Mouse (Mus musculus): ENCODE data around the gene Izumo2. TPM values are rescaled to one million over a fixed set of nuclear protein-coding genes. Genes with fewer than 3 reads are reported as not detected.
"Not testable (repeated sequence)": the region's sequence is repeated elsewhere in the genome, so short reads cannot be mapped to it uniquely, and the experiment has no call there.

Gene Izumo2
- polyA plus RNA-seq, 1 experiment from 2014 or later: not detected

DNA sequence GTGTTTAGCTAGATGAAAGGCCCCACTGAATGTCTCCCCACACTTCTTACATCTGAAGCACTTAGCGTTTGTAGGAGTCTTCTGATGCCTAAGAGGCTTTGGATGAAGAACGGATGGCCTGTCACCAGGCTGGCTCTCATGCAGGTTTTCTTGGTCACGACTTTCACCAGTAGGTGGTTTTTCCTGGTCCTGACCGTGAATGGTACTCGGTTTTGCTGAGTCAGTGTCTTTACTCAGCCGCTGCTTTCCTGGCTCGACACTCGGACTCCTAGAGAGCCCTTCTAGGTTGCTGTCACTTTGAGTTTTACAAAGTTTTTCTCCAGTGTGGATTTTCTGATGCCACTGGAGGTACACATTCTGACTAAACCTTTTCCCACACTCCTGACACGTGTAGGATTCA is 25.2 kb downstream of the Izumo2 start:
- no peaks in the 10 kb centered on the region for H3K9me3 ChIP-seq
- H3K4me3 ChIP-seq: no peak overlapping the region
- H3K36me3 ChIP-seq: peaks cover 17% of the 10 kb centered on the region
- no peaks in the 10 kb centered on the region for H3K27me3 ChIP-seq
- ATAC-seq (ENCODE audit: low FRiP score, low read depth): no peak
- no peaks in the 10 kb centered on the region for H3K4me1 ChIP-seq
- no peak overlapping the region for H3K4me2 ChIP-seq (replicated peaks)
- 90% methylated on average over 9 of the region's 9 CpGs for WGBS
- H3K9ac ChIP-seq (replicated peaks): no peak overlapping the region
- H3K27ac ChIP-seq (replicated peaks): no peak overlapping the region

- Histone ChIP-seq H3K27me3 (no peaks in the 10 kb centered on the region), H3K9me3 (no peaks in the 10 kb centered on the region), H3K9ac (replicated peaks) (no peak overlapping the region), H3K36me3 (no peaks in the 10 kb centered on the region), H3K4me3 (no peak overlapping the region), H3K4me1 (peaks cover 14% of the 10 kb centered on the region), H3K27ac (replicated peaks) (no peak overlapping the region), H3K4me2 (replicated peaks) (no peak overlapping the region)
- WGBS: 85% methylated on average over 8 of the region's 8 CpGs
- no peak for ATAC-seq (ENCODE audit: low FRiP score, low read depth)
Measured at GRCm38 (mm10) chr7:44741361-44741760, 32.8 kb downstream of the Izumo2 start.

DNA sequence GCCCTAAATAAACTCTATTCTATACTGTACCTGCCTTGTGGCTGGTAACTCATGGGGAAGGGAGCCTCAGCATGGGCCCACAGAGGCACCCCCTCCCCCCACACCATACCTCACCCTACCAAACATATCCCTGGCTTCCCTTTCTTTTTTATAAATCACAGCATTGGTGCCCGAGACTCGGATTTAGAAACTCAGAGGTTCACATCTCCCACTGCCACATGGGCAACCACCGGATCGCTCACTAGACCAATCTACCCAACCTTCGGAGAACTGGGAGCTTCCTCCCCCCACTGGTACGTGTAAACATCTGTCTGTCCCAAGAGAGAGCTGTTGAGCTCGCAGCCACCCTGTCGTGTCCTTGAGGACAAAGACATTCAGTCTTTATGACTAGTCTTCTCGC is 35.7 kb downstream of the Izumo2 start:
- Histone ChIP-seq H3K9me3 (no peaks in the 10 kb centered on the region), H3K36me3 (no peaks in the 10 kb centered on the region), H3K27me3 (no peaks in the 10 kb centered on the region), H3K4me2 (replicated peaks) (peak overlapping the region; percentile 76), H3K27ac (replicated peaks) (no peak overlapping the region), H3K9ac (replicated peaks) (peak overlapping the region; percentile 54; the same call in 1 of the 2 replicates), H3K4me1 (peaks cover 26% of the 10 kb centered on the region), H3K4me3 (peak overlapping the region; percentile 46)
- 24% methylated on average over 9 of the region's 9 CpGs for WGBS
- ATAC-seq (ENCODE audit: low FRiP score, low read depth): no peak

DNA sequence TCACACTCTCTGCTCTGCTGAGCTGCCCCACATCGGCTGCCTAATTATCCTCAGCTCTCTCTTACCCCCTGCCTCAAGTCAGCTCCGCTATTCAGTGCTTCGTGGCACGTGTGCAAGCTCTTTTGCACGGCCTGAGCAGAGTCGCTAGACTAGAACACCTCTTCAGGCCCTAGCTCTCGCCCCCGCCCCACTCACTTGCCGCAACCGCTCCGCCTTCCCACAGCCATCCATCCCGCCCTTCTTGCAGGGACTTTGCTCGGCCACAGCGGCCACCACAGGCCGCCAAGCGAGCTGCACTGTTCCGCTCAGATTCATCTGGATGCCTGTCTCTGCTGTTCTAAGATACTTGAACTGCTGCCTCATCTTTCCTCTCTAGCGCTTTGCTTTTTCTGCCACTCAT is 36.5 kb downstream of the Izumo2 start:
- H3K9me3 ChIP-seq: no peaks in the 10 kb centered on the region
- no peaks in the 10 kb centered on the region for H3K27me3 ChIP-seq
- peak overlapping the region; percentile 54; the same call in 1 of the 2 replicates for H3K9ac ChIP-seq (replicated peaks)
- H3K4me2 ChIP-seq (replicated peaks): peak overlapping the region; percentile 76
- peaks cover 30% of the 10 kb centered on the region for H3K4me1 ChIP-seq
- H3K27ac ChIP-seq (replicated peaks): peak overlapping the region; percentile 76
- H3K4me3 ChIP-seq: peak overlapping the region; percentile 46
- H3K36me3 ChIP-seq: no peaks in the 10 kb centered on the region
- peak; percentile 67 for ATAC-seq (ENCODE audit: low FRiP score, low read depth)
- 1% methylated on average over 18 of the region's 18 CpGs for WGBS

- H3K27me3 ChIP-seq: no peaks in the 10 kb centered on the region
- WGBS: 68% methylated on average over 4 of the region's 4 CpGs
- no peak overlapping the region for H3K27ac ChIP-seq (replicated peaks)
- no peaks in the 10 kb centered on the region for H3K9me3 ChIP-seq
- peaks cover 30% of the 10 kb centered on the region for H3K4me1 ChIP-seq
- H3K4me3 ChIP-seq: no peak overlapping the region
- no peak for ATAC-seq (ENCODE audit: low FRiP score, low read depth)
- H3K4me2 ChIP-seq (replicated peaks): peak overlapping the region; percentile 80; the same call in 1 of the 2 replicates
- no peak overlapping the region for H3K9ac ChIP-seq (replicated peaks)
- H3K36me3 ChIP-seq: 0 out of 2 replicates have a peak, but pooled peaks cover 2% of the 10 kb centered on the region
Measured at GRCm38 (mm10) chr7:44747115-44747514, 38.6 kb downstream of the Izumo2 start.

DNA sequence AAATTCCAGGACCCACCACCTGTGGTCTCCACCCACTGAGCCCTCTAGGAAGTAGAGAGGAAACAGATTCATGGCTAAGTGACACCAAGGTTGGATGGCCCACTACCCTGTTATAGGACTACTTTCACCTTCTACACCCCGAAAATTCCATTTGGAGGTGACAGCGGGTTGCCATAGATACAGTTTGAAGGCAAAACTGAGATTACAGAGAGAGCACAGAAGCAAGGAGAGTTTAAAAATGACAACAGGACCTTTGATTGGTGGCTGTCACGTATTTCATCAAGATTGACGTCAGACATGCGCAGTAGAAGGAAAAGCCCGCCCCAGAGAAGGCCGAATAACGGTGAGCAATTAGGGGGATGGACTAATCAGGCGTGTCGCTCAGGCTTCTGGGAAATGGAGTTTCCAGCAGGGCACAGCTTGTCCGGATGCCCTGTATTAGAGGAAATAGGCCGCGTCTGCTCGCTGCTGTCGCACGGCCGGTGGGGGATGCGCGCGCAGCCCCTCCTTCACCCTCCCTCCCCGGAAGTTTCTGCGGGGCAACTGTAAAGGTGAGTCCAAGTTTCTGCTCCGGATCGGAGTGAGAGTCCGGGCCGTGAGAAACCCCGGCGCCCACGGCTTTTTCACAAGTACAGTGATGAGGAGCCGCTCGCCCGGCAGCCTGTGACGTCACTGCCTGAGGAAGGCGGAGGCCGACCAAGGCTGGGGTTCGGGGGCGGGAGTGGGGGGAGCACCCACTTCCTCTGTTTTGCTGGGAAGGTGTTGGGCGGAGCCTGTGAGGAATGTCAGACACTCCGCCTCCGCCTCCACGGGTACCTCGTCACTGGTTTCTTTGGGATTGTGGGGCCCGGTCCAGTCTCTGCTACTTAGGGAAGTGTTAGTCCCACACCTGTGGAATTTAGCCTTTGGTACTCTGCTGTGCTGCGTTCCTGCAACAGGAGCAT is 39.8 kb downstream of the Izumo2 start, which contains the start of gene Vrk3:
Gene Vrk3 (plus strand): TSS at position 313 of the 944 bp plus-strand sequence.
- H3K36me3 ChIP-seq: peaks cover 14% of the 10 kb centered on the region
- H3K4me1 ChIP-seq: peaks cover 30% of the 10 kb centered on the region
- peak within 1 kb of the TSS; percentile 76 for H3K4me3 ChIP-seq
- peak within 1 kb of the TSS; percentile 76 for H3K27ac ChIP-seq (replicated peaks)
- WGBS: under 1% methylated on average over 44 of the region's 44 CpGs
- peak within 1 kb of the TSS; percentile 80 for H3K4me2 ChIP-seq (replicated peaks)
- H3K27me3 ChIP-seq: no peaks in the 10 kb centered on the region
- H3K9me3 ChIP-seq: no peaks in the 10 kb centered on the region
- peak within 1 kb of the TSS; percentile 62 for H3K9ac ChIP-seq (replicated peaks)
- ATAC-seq (ENCODE audit: low FRiP score, low read depth): peak; percentile 96

DNA sequence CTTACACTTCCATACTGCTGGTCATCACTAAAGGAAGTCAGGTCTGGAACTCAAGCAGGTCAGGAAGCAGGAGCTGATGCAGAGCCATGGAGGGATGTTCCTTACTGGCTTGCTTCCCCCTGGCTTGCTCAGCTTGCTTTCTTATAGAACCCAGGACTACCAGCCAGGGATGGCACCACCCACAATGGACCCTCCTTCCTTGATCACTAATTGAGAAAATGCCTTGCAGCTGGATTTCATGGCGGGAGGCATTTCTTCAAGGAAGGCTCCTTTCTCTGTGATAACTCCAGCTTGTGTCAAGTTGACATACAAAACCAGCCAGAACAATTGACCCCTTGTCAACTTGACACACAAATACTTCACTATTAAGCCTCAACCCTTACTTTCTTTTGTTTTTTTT is 42.4 kb downstream of the Izumo2 start, which contains the start of gene Zfp473:
Gene Zfp473 (minus strand): TSS at position 101 of the 400 bp plus-strand sequence.
- H3K27ac ChIP-seq (replicated peaks); H3K4me3 ChIP-seq; ATAC-seq (ENCODE audit: low FRiP score, low read depth); H3K27me3 ChIP-seq; H3K4me2 ChIP-seq (replicated peaks); H3K9me3 ChIP-seq; H3K9ac ChIP-seq (replicated peaks): not testable (repeated sequence)
- 89% methylated on average over 1 of the region's 1 CpGs for WGBS
- peaks cover 40% of the 10 kb centered on the region for H3K36me3 ChIP-seq
- peaks cover 16% of the 10 kb centered on the region for H3K4me1 ChIP-seq

DNA sequence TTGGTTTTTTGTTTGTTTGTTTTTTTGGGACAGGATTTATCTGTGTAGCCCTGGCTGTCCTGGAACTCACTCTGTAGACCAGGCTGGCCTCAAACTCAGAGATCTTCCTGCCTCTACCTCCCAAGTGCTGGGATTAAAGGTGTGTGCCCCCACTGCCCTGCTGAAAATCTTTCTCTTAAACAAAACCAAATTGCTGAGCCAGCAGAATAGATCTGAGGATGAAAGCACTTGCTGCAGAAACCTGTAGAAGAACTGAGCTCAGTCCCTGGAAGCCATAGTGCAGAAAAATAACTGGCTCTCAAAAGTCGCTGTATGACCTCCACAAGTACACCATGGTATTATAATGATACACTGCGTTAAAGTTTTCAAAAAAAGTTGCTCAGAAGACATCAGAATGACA is 48.6 kb downstream of the Izumo2 start:
- H3K4me1 ChIP-seq: no peaks in the 10 kb centered on the region
- peaks cover 93% of the 10 kb centered on the region for H3K36me3 ChIP-seq
- WGBS: 91% methylated on average over 2 of the region's 2 CpGs
- H3K9me3 ChIP-seq: no peaks in the 10 kb centered on the region
- no peak overlapping the region for H3K4me3 ChIP-seq
- no peak overlapping the region for H3K9ac ChIP-seq (replicated peaks)
- no peak for ATAC-seq (ENCODE audit: low FRiP score, low read depth)
- no peak overlapping the region for H3K27ac ChIP-seq (replicated peaks)
- no peaks in the 10 kb centered on the region for H3K27me3 ChIP-seq
- no peak overlapping the region for H3K4me2 ChIP-seq (replicated peaks)

GRCm38 (mm10) chr7:44760366-44760765 is 51.8 kb downstream of the Izumo2 start:
- Histone ChIP-seq H3K36me3 (peaks cover 83% of the 10 kb centered on the region), H3K27me3 (no peaks in the 10 kb centered on the region), H3K9ac (replicated peaks) (no peak overlapping the region), H3K4me3 (no peak overlapping the region), H3K9me3 (no peaks in the 10 kb centered on the region), H3K4me2 (replicated peaks) (no peak overlapping the region), H3K4me1 (no peaks in the 10 kb centered on the region), H3K27ac (replicated peaks) (no peak overlapping the region)
- ATAC-seq (ENCODE audit: low FRiP score, low read depth): no peak

- Histone ChIP-seq H3K9ac (replicated peaks) (no peak overlapping the region), H3K4me3 (no peak overlapping the region), H3K36me3 (peaks cover 61% of the 10 kb centered on the region), H3K4me2 (replicated peaks) (no peak overlapping the region), H3K9me3 (no peaks in the 10 kb centered on the region), H3K27me3 (no peaks in the 10 kb centered on the region), H3K4me1 (no peaks in the 10 kb centered on the region), H3K27ac (replicated peaks) (no peak overlapping the region)
- no peak for ATAC-seq (ENCODE audit: low FRiP score, low read depth)
- 87% methylated on average over 5 of the region's 5 CpGs for WGBS
Measured at GRCm38 (mm10) chr7:44768129-44768528, 59.6 kb downstream of the Izumo2 start.

Data from midbrain, embryonic 12.5 days (tissue).